Mouse (Mus musculus) liver, embryonic 14.5 days (tissue): Measurements from ENCODE around the gene Gm11627.

Experiments used
- CTCF ChIP-seq: IDR thresholded peaks from 2 replicates; pipeline ENCODE4 v1.5.1; 2016; ENCODE audit warnings: antibody characterized with exemption, low read depth, control low read depth
- EP300 ChIP-seq: IDR thresholded peaks from 2 replicates; pipeline ENCODE4 v1.6.1; 2016; ENCODE audit warnings: antibody characterized with exemption, low read depth

GRCm38 (mm10) chr11:102595341-102595820 lies 16.1 kb upstream of the Gm11627 start:
- no peak for TF ChIP-seq CTCF
- no peak for TF ChIP-seq EP300
